Mouse (Mus musculus) kidney, embryonic 15.5 days (tissue): Measurements from ENCODE around the gene Hrh2. TPM values are rescaled to one million over a fixed set of nuclear protein-coding genes. Genes with fewer than 3 reads are reported as not detected.

Experiments used
- ATAC-seq: fragments of 200-750 bp; cut with Nextera tagmentation; replicated peaks from 2 replicates; pipeline ENCODE4 v1.8.0; 2017; ENCODE audit warnings: moderate TSS enrichment; ENCODE audit not compliant: low FRiP score
- H3K27ac ChIP-seq: fragments of 300-500 bp; sonication (generic); 2 replicates; pipeline ENCODE4 v1.5.1; 2015; ENCODE audit warnings: mild to moderate bottlenecking, inconsistent platforms
- H3K27me3 ChIP-seq: fragments of 300-500 bp; sonication (generic); 2 replicates; pipeline ENCODE4 v1.6.1; 2015; ENCODE audit warnings: inconsistent platforms
- H3K36me3 ChIP-seq: fragments of 300-500 bp; sonication (generic); 2 replicates; pipeline ENCODE4 v1.6.1; 2015; ENCODE audit warnings: inconsistent platforms
- H3K4me1 ChIP-seq: fragments of 300-500 bp; sonication (generic); 2 replicates; pipeline ENCODE4 v1.6.1; 2015; ENCODE audit warnings: inconsistent platforms
- H3K4me2 ChIP-seq: fragments of 300-500 bp; sonication (generic); 2 replicates; pipeline ENCODE4 v1.6.1; 2015; ENCODE audit warnings: moderate library complexity, mild to moderate bottlenecking, inconsistent platforms
- H3K4me3 ChIP-seq: fragments of 300-500 bp; sonication (generic); replicated peaks from 2 replicates; pipeline ENCODE4 v1.5.1; 2015; ENCODE audit warnings: mild to moderate bottlenecking, inconsistent platforms
- H3K9ac ChIP-seq: fragments of 300-500 bp; sonication (generic); 2 replicates; pipeline ENCODE4 v1.6.1; 2015; ENCODE audit warnings: mild to moderate bottlenecking, inconsistent platforms
- H3K9me3 ChIP-seq: fragments of 300-500 bp; sonication (generic); replicated peaks from 2 replicates; pipeline ENCODE4 v1.6.1; 2016; ENCODE audit warnings: inconsistent platforms
- WGBS: fragments of 180-500 bp; shearing (Covaris S2); methylation state at CpG from one replicate; pipeline ENCODE4 v1.1.7; 2015; ENCODE audit warnings: mixed read lengths; 5-methylcytosine and 5-hydroxymethylcytosine counted together
- polyA plus RNA-seq: library from polyadenylated mRNA; unstranded; fragments of >200 nt; fragmentation: Nextera tagmentation; extraction: Ambion mirVana; gene quantifications from 2 replicates; pipeline ENCODE4 v1.2.1, GENCODE M21; 2015

The Hrh2 gene
- polyA plus RNA-seq, 1 experiment from 2014 or later = not detected

- Histone ChIP-seq H3K36me3 (no peaks in the 10 kb centered on the region), H3K4me3 (no peak overlapping the region), H3K27me3 (no peaks in the 10 kb centered on the region), H3K9me3 (no peaks in the 10 kb centered on the region), H3K4me1 (no peaks in the 10 kb centered on the region), H3K4me2 (no peak overlapping the region), H3K27ac (no peak overlapping the region), H3K9ac (no peak overlapping the region)
- 80% methylated on average over 8 of the region's 8 CpGs for WGBS
- no peak for ATAC-seq
Observed at GRCm38 (mm10) chr13:54163363-54163762, 28.6 kb upstream of the Hrh2 start.

- WGBS = 83% methylated on average over 10 of the region's 10 CpGs
- H3K4me3 ChIP-seq = no peak overlapping the region
- H3K9me3 ChIP-seq = no peaks in the 10 kb centered on the region
- ATAC-seq = no peak
- H3K27ac ChIP-seq = no peak overlapping the region
- no peak overlapping the region for H3K9ac ChIP-seq
- no peaks in the 10 kb centered on the region for H3K4me1 ChIP-seq
- no peaks in the 10 kb centered on the region for H3K27me3 ChIP-seq
- no peak overlapping the region for H3K4me2 ChIP-seq
- no peaks in the 10 kb centered on the region for H3K36me3 ChIP-seq
Observed at GRCm38 (mm10) chr13:54164462-54164861, 27.5 kb upstream of the Hrh2 start.

GRCm38 (mm10) chr13:54165066-54165465 lies 26.9 kb upstream of the Hrh2 start:
- Histone ChIP-seq H3K27me3 (no peaks in the 10 kb centered on the region), H3K36me3 (no peaks in the 10 kb centered on the region), H3K9me3 (no peaks in the 10 kb centered on the region), H3K4me3 (no peak overlapping the region), H3K4me2 (no peak overlapping the region), H3K9ac (no peak overlapping the region), H3K27ac (no peak overlapping the region), H3K4me1 (no peaks in the 10 kb centered on the region)
- WGBS = 76% methylated on average over 6 of the region's 6 CpGs
- ATAC-seq = no peak

DNA sequence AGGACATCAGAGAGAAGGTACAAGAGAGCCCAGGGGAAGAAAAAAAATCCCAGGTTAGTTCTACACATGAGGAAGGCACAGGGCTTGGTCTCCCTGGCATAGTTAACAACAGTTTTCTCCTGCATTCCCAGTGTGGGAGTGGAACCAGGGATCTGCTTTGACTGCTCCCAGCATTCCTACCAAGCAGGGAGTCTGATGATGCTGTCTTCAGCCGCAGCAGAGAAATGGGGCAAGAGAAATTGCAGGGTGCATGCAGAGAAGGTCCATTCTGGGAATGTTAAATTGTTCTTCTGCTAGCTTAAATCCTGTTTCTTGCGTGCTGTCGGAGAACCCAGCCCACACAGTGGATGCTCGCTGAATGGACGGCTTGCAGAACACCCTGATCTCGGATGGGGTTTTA lies 26.2 kb upstream of the Hrh2 start:
- 79% methylated on average over 6 of the region's 6 CpGs for WGBS
- H3K27ac ChIP-seq = no peak overlapping the region
- no peaks in the 10 kb centered on the region for H3K36me3 ChIP-seq
- no peak for ATAC-seq
- H3K4me2 ChIP-seq = no peak overlapping the region
- no peak overlapping the region for H3K4me3 ChIP-seq
- H3K27me3 ChIP-seq = no peaks in the 10 kb centered on the region
- no peaks in the 10 kb centered on the region for H3K9me3 ChIP-seq
- H3K9ac ChIP-seq = no peak overlapping the region
- no peaks in the 10 kb centered on the region for H3K4me1 ChIP-seq

DNA sequence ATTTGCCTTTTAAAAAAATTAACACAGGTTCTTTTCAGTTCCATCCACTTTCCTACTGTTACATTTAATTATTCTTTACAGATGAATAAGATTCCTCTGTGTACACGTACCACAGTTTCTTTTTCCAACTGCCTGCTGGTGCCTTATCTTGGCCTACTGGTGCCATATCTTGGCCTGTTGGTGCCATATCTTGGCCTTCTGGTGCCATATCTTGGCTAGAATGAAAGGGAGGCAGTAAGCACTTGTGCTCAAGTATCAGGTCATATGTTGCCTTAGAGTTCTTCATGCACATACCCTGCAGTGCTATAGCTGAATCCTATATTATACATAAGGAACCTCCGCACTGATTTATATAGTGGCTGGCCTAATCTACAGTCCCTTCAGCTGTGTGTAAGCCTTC lies 24.9 kb upstream of the Hrh2 start:
- no peak overlapping the region for H3K27ac ChIP-seq
- H3K27me3 ChIP-seq = no peaks in the 10 kb centered on the region
- no peak overlapping the region for H3K4me2 ChIP-seq
- H3K9ac ChIP-seq = no peak overlapping the region
- no peak for ATAC-seq
- WGBS = 88% methylated on average over 2 of the region's 2 CpGs
- no peak overlapping the region for H3K4me3 ChIP-seq
- no peaks in the 10 kb centered on the region for H3K36me3 ChIP-seq
- no peaks in the 10 kb centered on the region for H3K9me3 ChIP-seq
- no peaks in the 10 kb centered on the region for H3K4me1 ChIP-seq

DNA sequence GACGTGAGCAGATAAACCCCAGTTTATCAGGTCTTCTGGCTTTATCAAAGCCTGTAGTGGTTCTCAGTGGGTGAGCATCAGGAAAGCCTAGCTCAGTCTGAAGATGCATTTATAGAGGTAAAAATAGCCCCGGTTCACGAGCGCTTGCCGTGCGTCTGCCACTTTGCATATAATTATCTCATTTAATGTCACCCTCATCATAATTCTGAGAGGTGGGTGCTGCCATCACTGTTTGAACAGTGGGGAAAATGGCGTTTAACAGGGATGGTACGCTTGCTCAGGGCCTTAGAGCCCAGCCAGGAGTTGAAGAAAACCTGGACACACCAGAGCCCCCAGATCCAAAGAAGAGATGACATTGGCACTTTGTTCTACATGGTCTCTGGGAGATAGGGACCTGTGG lies 23.3 kb upstream of the Hrh2 start:
- no peaks in the 10 kb centered on the region for H3K27me3 ChIP-seq

GRCm38 (mm10) chr13:54170288-54170687 lies 21.6 kb upstream of the Hrh2 start:
- Histone ChIP-seq H3K9ac (no peak overlapping the region), H3K4me1 (no peaks in the 10 kb centered on the region), H3K27ac (no peak overlapping the region), H3K4me3 (no peak overlapping the region), H3K36me3 (no peaks in the 10 kb centered on the region), H3K4me2 (no peak overlapping the region), H3K9me3 (no peaks in the 10 kb centered on the region; the same call in 1 of the 2 replicates), H3K27me3 (no peaks in the 10 kb centered on the region)
- ATAC-seq = no peak
- 83% methylated on average over 6 of the region's 6 CpGs for WGBS

More for the DNA sequence above, 23.3 kb upstream of the Hrh2 start:
- H3K27ac ChIP-seq = no peak overlapping the region
- 90% methylated on average over 8 of the region's 8 CpGs for WGBS
- no peaks in the 10 kb centered on the region for H3K36me3 ChIP-seq
- ATAC-seq = no peak
- H3K4me3 ChIP-seq = no peak overlapping the region
- H3K4me2 ChIP-seq = no peak overlapping the region
- H3K9ac ChIP-seq = no peak overlapping the region
- H3K4me1 ChIP-seq = no peaks in the 10 kb centered on the region
- no peaks in the 10 kb centered on the region for H3K9me3 ChIP-seq

GRCm38 (mm10) chr13:54171346-54171745 lies 20.6 kb upstream of the Hrh2 start:
- Histone ChIP-seq H3K9me3 (no peaks in the 10 kb centered on the region; the same call in 1 of the 2 replicates), H3K9ac (no peak overlapping the region), H3K4me1 (no peaks in the 10 kb centered on the region), H3K27ac (no peak overlapping the region), H3K4me3 (no peak overlapping the region), H3K4me2 (no peak overlapping the region), H3K36me3 (no peaks in the 10 kb centered on the region), H3K27me3 (no peaks in the 10 kb centered on the region)
- WGBS = 76% methylated on average over 10 of the region's 10 CpGs
- ATAC-seq = no peak

GRCm38 (mm10) chr13:54171761-54172160 lies 20.2 kb upstream of the Hrh2 start:
- H3K27ac ChIP-seq = no peak overlapping the region
- no peaks in the 10 kb centered on the region for H3K36me3 ChIP-seq
- no peak overlapping the region for H3K9ac ChIP-seq
- H3K9me3 ChIP-seq = no peaks in the 10 kb centered on the region; the same call in 1 of the 2 replicates
- H3K4me1 ChIP-seq = no peaks in the 10 kb centered on the region
- no peak for ATAC-seq
- no peak overlapping the region for H3K4me2 ChIP-seq
- H3K27me3 ChIP-seq = no peaks in the 10 kb centered on the region
- WGBS = 69% methylated on average over 3 of the region's 3 CpGs
- H3K4me3 ChIP-seq = no peak overlapping the region

DNA sequence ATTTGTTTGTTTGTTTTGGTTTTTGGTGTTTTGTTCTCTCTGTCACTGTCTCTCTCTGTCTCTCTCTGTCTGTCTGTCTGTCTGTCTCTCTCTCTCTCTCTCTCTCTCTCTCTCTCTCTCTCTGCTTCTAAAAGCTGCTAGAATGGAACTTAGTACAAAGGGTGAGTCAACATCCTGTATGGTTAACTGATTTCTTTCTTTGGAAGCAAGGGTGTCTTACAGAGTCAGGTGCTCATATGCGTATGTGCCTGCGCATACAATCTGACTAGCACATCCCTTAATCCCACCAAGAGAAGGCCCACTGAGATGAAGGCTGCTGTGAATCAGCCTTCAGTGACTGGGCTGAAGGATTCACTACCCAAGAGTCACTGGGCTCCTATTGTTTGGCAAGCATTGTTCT lies 18.0 kb upstream of the Hrh2 start:
- Histone ChIP-seq H3K9me3 (no peaks in the 10 kb centered on the region; the same call in 1 of the 2 replicates), H3K27me3 (no peaks in the 10 kb centered on the region), H3K27ac (no peak overlapping the region), H3K4me3 (no peak overlapping the region), H3K36me3 (no peaks in the 10 kb centered on the region), H3K4me2 (no peak overlapping the region), H3K4me1 (no peaks in the 10 kb centered on the region), H3K9ac (no peak overlapping the region)
- 100% methylated on average over 2 of the region's 2 CpGs for WGBS
- no peak for ATAC-seq

GRCm38 (mm10) chr13:54174703-54175102 lies 17.2 kb upstream of the Hrh2 start:
- H3K27ac ChIP-seq = no peak overlapping the region
- ATAC-seq = no peak
- H3K4me1 ChIP-seq = no peaks in the 10 kb centered on the region
- no peaks in the 10 kb centered on the region for H3K36me3 ChIP-seq
- H3K27me3 ChIP-seq = no peaks in the 10 kb centered on the region
- no peak overlapping the region for H3K4me3 ChIP-seq
- H3K4me2 ChIP-seq = no peak overlapping the region
- H3K9ac ChIP-seq = no peak overlapping the region
- WGBS = 93% methylated on average over 4 of the region's 4 CpGs
- H3K9me3 ChIP-seq = no peaks in the 10 kb centered on the region; the same call in 1 of the 2 replicates

DNA sequence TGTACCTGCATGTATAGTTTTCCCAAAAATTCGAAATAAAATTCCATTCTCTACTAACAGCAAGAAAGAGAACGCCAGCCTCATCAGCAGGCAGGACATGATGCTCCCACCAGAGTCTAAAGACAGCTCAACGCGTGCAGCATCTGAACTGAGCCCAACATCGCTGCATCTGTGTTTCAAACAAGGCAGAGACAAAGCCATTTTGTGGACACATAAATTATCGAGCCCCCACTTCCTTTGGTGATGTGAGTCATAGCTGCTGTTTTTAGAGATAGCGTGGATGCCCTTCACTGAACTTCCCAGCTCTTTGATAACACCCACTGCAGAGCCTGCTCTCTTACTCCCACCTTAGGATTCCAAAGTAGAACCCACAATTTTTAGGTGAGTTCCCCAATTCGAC lies 16.5 kb upstream of the Hrh2 start:
- ATAC-seq = no peak
- Histone ChIP-seq H3K36me3 (no peaks in the 10 kb centered on the region), H3K27me3 (no peaks in the 10 kb centered on the region), H3K4me2 (no peak overlapping the region), H3K4me3 (no peak overlapping the region), H3K4me1 (peaks cover under 1% of the 10 kb centered on the region; the same call in 1 of the 2 replicates), H3K27ac (no peak overlapping the region), H3K9ac (no peak overlapping the region), H3K9me3 (no peaks in the 10 kb centered on the region; the same call in 1 of the 2 replicates)
- 82% methylated on average over 8 of the region's 8 CpGs for WGBS

GRCm38 (mm10) chr13:54176406-54177020 lies 15.4 kb upstream of the Hrh2 start:
- ATAC-seq = no peak
- Histone ChIP-seq H3K36me3 (no peaks in the 10 kb centered on the region), H3K4me3 (no peak overlapping the region), H3K27ac (no peak overlapping the region), H3K9me3 (no peaks in the 10 kb centered on the region; the same call in 1 of the 2 replicates), H3K27me3 (no peaks in the 10 kb centered on the region), H3K4me1 (peaks cover 3% of the 10 kb centered on the region; the same call in 1 of the 2 replicates), H3K9ac (no peak overlapping the region), H3K4me2 (no peak overlapping the region)
- WGBS = 72% methylated on average over 4 of the region's 4 CpGs
